Mouse (Mus musculus): ENCODE results near the gene Dlgap1.
"Not testable (repeated sequence)": the region's sequence is repeated elsewhere in the genome, so short reads cannot be mapped to it uniquely, and the experiment has no call there.

The Dlgap1 gene

GRCm38 (mm10) chr17:70802022-70802421, 833.1 kb downstream of the Dlgap1 start:
- no peak for DNase-seq (ENCODE audit: low read depth, low spot score)

- no peak for DNase-seq (ENCODE audit: low read depth, low spot score)
Measured at GRCm38 (mm10) chr17:70805866-70806265, 837.0 kb downstream of the Dlgap1 start.

- DNase-seq (ENCODE audit: low read depth, low spot score): no peak
Measured at GRCm38 (mm10) chr17:70806600-70806999, 837.7 kb downstream of the Dlgap1 start.

GRCm38 (mm10) chr17:70807885-70808284, 839.0 kb downstream of the Dlgap1 start:
- DNase-seq (ENCODE audit: low read depth, low spot score): no peak

- DNase-seq (ENCODE audit: low read depth, low spot score): no peak
Measured at GRCm38 (mm10) chr17:70808837-70809236, 840.0 kb downstream of the Dlgap1 start.

GRCm38 (mm10) chr17:70809776-70810175, 840.9 kb downstream of the Dlgap1 start:
- DNase-seq (ENCODE audit: low read depth, low spot score): no peak

- no peak for DNase-seq (ENCODE audit: low read depth, low spot score)
Measured at GRCm38 (mm10) chr17:70810795-70811194, 841.9 kb downstream of the Dlgap1 start.

- DNase-seq (ENCODE audit: low read depth, low spot score): no peak
Measured at GRCm38 (mm10) chr17:70815001-70815400, 846.1 kb downstream of the Dlgap1 start.

DNA sequence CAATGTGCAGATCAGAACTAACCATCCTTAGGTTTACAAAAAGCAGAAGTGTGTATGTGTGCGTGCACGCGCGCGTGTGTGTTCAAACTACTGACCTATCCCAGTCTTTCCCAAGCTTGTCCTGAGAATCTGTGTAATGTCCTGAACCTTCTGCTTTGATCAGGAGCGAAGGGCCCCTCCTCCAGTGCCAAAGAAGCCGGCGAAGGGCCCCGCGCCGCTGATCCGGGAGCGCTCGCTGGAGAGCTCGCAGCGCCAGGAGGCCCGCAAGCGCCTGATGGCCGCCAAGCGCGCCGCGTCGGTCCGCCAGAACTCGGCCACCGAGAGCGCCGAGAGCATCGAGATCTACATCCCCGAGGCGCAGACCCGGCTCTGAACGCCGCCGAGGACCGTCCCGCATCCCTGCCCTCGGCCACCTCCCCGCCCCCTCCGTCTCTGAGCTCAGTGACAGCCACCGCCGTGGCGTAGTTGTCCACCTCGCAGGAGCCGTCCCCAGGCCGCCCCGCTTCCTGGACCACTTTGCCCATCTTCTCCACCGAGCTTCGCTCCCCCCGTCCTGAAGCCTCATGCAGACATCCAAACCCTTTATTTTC, 849.1 kb downstream of the Dlgap1 start:
- no peak for DNase-seq (ENCODE audit: low read depth, low spot score)

DNA sequence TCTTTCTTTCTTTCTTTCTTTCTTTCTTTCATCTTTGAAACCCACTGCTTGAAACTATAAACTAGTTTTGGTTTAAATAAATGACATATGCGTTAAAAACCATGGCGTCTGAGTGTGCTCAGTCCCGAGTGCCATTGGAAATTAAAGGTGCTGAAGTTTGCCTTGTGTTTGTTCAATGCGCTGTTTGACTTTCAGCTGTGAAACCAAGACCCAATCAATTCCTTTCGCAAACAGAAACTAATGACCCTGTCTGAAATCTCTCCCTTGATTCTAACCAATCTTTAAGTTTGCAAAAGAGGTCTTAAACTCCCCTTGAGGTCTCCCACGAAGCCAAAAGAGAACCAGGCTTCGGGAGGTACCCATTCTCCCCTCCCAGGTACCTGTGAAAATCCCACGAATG, 854.2 kb downstream of the Dlgap1 start:
- DNase-seq (ENCODE audit: low read depth, low spot score): no peak

DNA sequence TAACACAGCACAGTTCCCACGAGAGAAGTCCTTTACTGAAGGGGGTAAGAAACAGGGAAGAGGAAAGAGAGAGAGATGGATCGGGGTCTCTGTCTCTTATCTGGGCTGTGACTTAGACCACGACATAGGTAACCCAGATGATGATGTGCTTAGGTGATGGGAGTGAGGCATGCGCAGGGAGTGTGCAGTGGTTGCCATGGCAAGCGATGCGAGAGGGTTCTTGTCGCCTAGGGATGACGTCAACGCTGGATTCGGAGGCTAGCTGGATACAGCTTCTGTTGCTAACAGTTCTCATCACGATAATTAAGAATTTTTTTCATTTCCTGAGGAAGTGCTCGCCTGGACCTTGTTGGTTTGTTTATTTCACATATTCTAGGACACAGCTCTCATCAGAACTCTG, 857.4 kb downstream of the Dlgap1 start:
- no peak for DNase-seq (ENCODE audit: low read depth, low spot score)

DNA sequence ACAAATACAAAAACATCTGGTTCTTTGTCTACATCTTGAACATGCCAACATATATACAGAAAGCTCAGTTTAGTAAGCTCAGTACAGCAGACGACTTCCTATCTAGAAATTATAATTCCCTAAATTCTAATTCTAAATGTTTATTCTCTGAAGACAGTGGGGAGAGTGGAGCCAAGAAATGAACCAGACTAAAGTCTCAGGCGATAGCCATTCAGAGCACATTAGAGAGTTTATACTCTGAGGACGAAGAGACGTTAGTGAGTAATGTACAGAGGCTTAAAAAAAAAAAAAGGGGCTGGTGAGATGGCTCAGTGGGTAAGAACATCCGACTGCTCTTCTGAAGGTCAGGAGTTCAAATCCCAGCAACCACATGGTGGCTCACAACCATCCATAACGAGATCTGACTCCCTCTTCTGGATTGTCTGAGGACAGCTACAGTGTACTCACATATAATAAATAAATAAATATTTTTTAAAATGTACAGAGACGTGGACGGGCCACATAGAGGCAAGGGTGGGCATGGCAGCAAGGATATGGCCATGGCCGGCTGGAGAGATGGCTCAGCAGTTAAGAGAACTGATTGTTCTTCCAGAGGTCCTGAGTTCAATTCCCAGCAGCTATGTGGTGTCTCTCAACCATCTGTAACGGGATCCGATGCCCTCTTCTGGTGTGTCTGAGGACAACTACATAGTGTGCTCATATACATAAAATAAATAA, 858.7 kb downstream of the Dlgap1 start:
- DNase-seq (ENCODE audit: low read depth, low spot score): not testable (repeated sequence)

- DNase-seq (ENCODE audit: low read depth, low spot score): no peak
Measured at GRCm38 (mm10) chr17:70828180-70828528, 859.3 kb downstream of the Dlgap1 start.

DNA sequence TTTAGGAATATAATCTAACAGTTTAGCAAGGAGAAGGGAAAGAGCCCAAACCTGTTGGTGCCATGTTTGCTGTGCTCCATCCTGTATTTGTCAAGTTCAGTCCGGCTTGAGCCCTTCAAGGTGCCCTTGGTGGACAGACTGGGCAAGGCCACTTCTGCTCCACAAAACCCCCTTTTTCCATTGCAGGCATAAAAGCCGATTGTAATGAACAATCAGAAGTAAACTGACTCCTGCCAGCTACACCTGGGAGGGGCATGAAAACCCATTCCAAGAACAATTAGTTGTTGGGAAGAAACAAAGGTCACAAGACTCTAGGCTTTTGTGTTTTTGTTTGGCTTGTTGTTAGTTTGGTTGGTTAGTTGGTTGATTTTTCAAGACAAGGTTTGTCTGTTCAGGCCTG, 859.7 kb downstream of the Dlgap1 start:
- no peak for DNase-seq (ENCODE audit: low read depth, low spot score)

- DNase-seq (ENCODE audit: low read depth, low spot score): no peak
Measured at GRCm38 (mm10) chr17:70829217-70829616, 860.3 kb downstream of the Dlgap1 start.

DNA sequence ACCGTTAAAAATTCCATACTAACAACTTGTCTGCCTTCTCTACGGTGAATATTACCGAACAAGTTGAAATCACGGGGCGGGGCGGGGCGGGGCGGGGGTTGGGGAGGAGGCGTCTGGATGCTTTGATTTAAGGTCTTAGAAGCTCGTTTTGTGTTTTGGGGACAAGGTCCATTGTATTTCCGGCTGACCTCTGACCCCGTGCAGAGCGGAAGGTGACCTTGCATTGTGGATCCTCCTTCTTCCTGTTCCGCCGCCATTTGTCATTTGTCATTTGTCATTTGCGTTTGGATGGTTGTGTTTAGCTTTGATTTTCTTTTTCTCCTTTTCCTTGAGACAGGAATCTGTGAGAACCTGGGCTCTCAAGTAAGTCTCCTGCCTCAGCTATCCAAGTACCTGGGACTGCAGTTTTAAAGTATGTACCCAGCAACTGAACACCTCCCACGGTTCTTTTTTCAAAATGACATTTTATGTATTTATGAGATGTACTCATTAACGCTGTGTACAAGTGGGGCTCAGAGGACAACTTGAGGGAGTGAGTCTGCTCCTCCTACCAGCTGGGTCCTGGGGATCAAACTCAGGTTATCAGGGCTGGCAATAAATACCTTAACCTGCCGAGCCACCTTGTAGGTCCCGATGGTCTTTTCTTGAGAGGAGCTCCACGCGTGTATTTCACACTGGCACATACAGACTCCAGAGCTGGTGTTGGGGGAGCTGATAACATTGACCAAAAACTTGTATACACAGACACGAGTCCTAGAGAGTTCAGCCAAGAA, 861.3 kb downstream of the Dlgap1 start:
- no peak for DNase-seq (ENCODE audit: low read depth, low spot score)

- no peak for DNase-seq (ENCODE audit: low read depth, low spot score)
Measured at GRCm38 (mm10) chr17:70831591-70831990, 862.7 kb downstream of the Dlgap1 start.

- peak; percentile 65 for DNase-seq (ENCODE audit: low read depth, low spot score)
Measured at GRCm38 (mm10) chr17:70832544-70832943, 863.7 kb downstream of the Dlgap1 start.

DNA sequence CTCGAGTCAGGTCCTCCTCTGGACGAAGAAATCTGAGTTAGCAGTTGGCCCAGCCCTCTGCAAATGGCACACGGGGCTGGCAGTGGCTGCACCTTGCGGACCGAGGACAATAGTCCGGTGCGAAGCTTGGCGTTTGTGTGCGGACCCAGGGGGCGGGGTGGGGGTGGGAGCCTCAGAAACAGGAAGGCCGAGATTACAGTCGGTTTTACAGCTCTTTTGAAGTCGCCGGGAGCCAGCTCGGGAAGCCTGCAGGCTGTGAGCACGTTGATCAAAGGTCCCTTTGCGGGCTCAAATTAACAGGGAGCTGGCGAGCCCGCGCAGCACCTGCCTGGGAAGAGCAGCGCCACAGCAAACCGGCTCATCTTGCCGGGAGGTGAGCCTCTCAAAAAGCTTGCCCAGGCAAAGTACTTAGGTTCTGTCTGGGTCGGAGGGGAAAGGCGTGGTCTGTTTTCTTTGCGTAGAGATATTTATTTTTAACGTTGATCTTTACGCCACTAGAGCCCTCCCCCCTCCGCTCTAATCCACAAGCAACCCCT, 865.6 kb downstream of the Dlgap1 start:
- no peak for DNase-seq (ENCODE audit: low read depth, low spot score)

DNA sequence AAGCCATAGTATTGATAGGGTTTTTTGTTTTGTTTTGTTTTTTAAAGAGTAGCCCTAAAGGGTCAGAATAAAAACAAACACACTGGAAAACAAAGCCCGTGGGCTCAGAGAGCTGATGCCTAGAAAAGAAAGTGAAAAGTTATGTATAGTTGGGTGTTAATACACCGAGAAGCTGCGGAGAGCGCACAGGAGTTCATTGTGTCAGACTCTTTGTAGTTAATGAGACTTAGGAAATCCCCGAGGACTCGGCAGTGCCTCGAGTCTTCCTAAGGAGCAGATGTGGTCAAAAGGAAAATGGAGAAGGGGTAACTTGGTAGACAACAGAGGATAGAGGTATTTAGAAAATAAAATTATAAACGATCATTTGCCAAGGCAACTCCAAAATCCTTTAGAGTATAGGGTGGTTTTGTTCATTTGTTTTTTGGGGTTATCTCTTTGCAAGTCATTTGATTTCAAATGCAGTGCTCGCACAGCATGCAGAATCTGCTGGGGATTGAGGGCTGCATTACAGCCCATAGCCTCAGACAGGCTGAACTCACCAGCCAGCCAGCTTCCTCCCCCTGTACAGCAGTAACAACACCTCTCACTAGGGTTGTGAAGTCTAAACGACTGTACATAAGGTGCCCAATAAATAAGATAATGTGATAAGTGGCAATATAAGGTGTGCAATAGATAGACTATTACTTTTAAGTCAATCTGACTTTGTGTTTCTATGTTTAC, 866.4 kb downstream of the Dlgap1 start:
- no peak for DNase-seq (ENCODE audit: low read depth, low spot score)

DNA sequence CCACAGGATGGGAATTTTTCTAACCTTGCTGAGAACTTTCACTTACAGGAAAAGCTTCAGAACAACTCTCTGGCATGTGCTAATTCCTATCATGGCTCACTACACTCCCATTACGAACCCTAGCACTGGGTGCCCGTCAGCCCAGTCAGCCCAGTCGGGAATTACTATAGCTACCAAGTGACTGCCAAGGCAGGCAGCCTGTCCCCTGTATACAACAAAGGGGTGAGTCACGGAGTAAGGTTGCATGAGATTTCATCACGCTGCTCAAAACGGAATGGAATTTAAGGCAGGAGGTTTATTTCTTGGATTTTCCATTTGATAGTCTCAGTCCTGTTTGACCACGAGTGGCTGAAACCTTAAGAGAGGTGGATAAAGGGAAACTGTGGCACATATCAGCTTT, 867.9 kb downstream of the Dlgap1 start:
- no peak for DNase-seq (ENCODE audit: low read depth, low spot score)

GRCm38 (mm10) chr17:70837474-70837873, 868.6 kb downstream of the Dlgap1 start:
- DNase-seq (ENCODE audit: low read depth, low spot score): not testable (repeated sequence)
